Mouse (Mus musculus): ENCODE measurements around the gene Ino80.

The Ino80 gene

DNA sequence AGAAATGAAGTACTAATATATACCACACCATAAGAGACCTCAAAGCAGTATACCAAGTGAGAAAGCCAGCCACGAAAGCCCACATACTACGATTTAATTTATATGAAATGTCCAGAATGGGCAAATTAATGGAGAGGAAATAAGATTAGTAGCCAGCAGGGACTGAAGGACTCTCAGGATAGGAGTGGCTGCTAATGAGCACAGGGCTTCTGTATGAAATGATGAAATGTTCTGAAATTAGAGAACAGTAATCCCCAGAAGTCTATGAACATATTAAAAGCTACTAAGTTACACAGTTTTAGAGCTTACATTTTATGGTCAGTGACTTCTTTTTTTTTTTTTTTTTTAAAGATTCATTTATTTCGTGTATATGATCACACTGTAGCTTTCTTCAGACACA is 22.9 kb downstream of the Ino80 start:
- no peak for DNase-seq (ENCODE audit: low spot score)

DNA sequence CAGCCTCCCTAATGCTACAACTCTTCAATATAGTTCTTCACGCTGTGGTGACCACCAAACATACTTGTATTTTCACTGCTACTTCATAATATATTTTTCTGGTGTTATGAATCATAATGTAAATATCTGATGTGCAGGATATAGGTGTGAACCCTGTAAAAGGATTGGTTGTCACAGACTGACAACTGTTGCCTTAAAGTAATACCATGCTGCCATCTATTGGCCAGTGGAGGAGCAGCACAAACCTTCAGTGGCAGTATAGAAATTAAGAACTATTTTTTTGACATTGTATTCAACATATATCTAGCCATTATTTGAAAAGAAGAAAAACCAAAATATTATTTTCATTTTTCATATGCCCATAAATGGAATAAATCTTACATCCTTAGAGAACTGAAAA is 40.5 kb downstream of the Ino80 start:
- DNase-seq (ENCODE audit: low spot score): no peak

DNA sequence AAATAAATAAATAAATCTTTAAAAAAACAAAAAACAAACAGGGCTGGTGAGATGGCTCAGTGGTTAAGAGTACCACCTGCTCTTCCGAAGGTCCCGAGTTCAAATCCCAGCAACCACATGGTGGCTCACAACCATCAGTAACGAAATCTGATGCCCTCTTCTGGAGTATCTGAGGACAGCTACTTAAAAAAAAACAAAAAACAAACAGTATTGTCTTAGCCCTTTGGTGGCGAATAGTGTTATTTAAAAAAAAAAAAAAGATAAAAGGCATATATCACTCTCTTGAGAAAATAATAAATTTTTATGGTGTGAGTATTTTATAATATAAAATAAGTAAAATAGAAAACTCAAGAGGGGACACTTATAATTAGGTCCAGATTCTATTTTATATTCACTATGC is 41.0 kb downstream of the Ino80 start:
- no peak for DNase-seq (ENCODE audit: low spot score)

DNA sequence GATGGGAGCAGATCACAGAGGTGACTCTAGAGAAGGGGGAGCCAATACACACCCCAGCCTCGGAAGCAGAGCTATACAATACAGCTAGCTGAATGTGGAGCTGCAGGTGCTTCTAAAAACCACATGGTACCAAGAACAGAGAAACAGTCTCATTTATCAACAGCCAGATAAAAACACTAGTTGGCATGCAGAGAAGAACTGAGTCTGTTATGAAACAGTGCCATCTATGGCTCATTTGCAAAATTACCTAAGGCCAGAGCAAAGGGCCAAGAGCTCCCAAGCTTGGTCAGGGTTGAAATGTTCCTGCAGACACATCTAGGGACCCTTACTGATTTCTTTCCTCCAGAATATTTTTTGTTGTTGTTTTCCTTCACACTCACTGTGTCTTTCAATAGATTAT is 63.7 kb downstream of the Ino80 start:
- DNase-seq (ENCODE audit: low spot score): no peak

DNA sequence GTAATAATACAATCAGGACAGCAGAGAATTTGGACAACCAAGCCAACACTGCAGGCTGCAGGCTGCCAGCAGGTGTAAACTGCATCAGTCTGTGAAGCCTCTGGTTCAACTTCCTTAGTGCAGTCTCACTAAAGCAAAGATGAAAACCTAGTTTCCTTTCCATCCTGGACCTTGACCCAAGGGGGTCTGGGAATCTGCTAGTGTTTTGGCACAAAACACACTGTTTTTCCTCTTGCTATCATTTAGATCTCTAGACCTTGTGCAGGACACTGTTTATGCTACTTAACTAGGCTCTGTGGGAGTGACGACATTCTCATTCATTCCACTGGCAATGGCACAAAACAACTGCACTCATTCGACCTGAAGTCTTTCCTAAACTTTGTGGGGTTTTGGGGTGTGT is 65.8 kb downstream of the Ino80 start:
- DNase-seq (ENCODE audit: low spot score): no peak

DNA sequence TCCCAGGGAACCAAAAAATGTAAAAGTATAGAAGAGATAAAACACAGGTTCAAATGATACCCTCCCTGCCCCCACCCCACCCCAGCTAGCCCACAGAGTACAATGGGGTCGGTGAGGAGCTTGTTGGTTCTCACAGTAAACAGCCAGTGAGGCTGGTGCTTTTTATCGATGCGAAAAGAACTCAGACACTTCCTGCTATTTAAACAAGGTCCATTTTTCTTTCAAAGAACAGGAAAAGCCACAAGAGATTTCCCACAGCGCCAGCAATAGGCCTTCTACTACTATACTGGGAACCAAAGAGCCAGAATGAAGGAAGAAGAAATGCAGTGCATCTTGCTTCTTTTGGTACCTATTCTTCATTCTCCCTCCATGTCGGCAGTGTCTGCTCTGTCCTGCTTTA is 66.5 kb downstream of the Ino80 start:
- no peak for DNase-seq (ENCODE audit: low spot score)

DNA sequence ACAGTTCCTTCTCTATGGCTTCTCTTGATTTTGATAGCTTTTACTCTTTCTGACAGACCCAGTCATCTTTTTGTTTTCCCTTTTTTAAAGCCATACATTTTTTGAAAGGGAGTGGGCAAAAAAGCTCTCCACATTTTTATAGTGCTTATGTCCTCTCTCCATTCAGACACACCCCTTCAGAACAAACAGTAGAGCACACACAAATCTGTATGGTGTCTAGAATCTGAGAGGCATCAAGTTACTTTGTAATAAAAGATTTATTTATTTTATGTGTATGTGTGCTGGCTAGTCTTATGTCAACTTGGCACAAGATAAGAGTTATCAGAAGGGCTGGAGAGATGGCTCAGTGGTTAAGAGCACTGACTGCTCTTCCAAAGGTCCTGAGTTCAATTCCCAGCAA is 68.8 kb downstream of the Ino80 start:
- no peak for DNase-seq (ENCODE audit: low spot score)

DNA sequence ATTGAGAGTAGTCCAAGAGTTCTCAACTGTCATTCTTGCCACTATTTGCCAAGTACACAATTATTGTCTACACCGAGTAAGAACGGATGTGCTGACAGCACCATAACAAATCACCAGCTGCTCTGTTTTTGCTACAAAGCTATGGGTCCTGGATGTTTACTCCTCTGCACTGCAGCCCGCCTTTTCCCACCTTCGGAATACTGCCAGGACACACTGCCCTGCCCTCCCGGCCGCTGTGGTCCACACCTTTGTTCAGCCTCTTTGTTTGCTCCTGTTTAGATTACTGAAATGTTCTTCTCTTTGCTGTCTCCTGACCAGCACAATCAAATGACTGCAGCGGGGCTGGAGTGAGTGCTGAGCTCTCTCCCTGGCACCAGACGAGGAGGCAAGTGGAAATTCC is 69.2 kb downstream of the Ino80 start:
- no peak for DNase-seq (ENCODE audit: low spot score)

DNA sequence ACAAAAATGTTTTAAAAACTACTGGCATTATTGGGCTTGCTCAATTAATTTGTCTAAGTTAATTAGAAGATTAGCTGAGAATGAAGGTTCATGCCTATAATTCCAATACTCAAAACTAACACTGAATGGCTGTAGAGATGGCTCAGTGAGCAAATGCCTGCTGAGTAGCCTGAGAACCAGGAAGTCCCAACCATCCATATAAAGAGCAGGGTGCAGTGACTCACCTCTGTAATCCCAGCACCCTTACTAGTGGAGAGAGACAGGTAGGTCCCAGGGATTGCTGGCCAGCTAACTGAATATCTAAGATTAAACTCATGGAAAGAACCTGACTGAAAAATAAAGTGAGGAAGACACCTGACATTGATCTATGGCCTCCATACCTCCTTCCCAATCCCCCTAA is 78.2 kb downstream of the Ino80 start:
- DNase-seq (ENCODE audit: low spot score): no peak

DNA sequence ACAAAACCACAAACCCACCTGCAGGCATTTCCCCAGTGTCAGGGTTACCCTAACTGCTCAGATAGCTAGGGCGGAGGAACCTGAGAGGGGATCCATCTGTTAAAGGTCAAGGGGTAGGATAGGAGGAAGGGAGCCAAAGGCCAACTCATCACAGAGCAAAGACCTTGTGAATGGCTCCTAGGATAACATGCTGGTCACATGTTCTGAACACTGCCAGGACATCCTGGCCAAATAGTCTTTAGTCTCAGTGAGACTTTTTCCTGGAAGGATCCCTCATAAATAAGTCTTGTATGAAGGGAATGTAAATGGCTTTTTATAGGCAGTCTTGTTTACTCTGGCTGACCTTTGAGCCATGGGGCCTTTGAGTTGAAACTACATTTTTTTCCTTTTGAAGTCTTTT is 78.8 kb downstream of the Ino80 start:
- DNase-seq (ENCODE audit: low spot score): no peak

DNA sequence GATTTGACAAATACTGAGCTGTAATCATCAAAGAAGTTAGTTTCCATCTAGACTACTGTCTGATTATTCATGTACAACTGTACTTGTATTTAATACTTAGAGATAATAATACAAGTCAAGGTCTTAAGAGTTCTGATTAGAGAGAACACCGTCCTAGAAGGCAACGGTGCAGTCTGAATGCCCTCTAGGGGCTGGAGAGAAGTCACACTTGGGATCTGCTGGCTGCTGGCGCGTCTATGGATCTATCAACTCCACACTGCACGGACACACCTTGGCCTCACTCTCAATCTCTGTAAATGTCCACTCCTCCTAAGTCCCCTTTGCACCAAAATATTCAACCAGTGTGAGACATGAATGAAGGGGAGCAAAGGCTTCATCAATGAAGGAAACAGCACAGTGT is 79.2 kb downstream of the Ino80 start:
- DNase-seq (ENCODE audit: low spot score): no peak

DNA sequence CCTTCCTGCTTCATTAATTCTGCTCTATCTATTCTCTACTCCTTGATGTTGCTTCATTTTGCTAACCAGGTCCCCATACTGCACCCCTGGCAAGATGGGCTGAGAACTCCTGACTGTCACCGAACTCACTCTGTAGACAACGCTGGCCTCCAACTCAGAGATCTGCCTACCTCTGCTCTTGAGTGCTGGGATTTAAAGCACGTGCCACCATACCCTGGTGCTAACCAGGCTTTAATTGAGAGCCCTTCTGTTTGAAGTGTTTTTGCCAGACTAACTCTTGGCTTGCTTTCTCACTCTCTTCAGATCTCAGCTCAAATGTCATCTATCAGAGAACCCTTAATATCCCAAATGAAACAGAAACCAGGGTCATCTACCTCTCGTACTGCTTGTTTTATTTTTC is 87.5 kb downstream of the Ino80 start:
- DNase-seq (ENCODE audit: low spot score): no peak

DNA sequence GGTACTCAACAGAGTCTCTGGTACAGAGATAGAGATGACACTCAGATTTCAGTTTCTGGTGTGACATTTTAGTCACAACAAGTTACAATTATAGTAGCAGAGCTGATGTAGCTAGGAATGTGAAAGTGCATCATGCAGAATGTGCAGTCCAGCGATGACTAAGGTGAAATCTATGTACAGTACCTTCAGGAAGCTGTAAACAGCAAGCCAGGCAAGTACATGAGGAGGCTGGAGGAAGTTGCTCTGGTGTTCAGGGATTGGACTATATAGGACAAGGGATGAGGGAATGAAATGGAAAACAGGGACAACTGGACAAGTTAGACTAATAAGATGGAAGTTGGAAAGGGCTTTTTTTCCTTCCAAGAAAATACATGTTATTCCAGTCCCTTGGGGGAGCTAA is 89.2 kb downstream of the Ino80 start:
- no peak for DNase-seq (ENCODE audit: low spot score)

DNA sequence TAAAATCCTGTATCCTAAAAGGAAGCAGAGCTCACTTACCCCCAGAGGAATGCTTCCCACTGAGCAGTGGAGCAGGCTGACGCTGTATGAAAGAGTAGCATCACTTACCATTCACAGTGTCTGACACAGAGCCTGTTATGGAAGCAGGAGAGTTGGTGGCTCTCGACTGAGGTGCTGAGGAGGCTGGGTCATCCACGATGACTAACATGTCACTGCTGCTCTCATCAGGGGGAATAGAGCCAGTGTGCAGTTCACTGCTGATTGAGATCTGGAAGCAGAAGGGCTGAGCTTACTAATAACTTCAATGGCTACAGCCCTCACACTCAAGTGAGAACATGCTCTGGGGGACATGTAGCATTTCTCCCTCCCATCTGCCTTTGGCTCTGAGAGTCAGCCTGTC is 98.0 kb downstream of the Ino80 start:
- no peak for DNase-seq (ENCODE audit: low spot score)

DNA sequence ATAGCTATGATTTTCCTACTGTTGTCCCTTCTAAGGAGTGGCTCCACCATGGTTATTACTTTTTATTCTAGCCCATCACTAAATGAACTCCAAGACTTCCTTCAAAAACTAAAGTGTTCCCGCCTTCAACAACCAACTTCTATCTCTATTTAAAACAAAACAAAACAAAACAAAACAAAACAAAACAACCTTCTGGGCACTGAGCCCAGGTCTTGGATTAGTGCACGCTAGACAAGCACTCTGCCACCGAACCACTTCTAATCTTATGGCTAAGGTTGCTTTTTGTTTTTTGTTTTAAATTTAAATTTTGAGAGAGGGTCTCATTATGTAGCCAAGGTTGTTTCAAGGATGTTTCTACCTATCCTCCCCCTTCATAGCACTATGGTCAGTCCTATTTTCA is 99.7 kb downstream of the Ino80 start:
- DNase-seq (ENCODE audit: low spot score): no peak

DNA sequence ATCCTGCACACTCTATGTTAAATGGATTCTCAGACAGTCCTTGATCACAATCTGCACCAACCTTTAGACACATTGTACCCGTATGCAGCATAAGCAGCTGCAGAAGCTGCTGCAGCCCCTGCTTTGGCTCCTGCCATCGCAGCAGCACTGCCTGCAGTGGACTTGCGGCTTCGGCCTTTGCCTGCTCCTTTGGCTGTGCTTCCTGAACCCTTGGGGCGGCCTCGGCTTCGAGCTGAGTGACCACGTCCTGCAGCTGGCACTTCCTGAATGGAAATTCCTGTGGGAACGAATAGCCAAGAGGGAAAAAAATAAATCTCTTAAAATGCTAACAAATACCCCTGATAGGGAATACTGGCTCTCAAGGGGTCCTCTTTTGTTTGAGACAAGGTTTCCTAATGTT is 100.2 kb downstream of the Ino80 start:
- no peak for DNase-seq (ENCODE audit: low spot score)

DNA sequence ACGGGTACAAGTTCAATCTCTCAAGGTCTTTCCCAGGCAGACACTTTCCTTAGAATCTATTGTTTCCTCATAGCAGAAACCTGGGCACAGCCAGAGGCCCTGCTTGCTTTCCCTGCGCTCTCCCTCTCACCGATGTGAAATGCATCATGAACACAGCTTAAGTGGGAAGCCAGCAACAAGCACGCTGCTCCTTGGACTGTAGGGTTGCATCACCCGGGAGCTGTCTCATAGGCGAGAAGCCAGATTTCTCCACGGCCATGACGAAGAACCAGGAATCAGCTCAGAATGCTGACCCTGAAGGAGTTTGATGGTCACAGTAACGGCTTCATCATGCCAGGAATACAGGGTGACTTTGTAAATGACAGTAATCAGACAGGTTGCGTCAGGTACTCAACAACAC is 107.4 kb downstream of the Ino80 start:
- DNase-seq (ENCODE audit: low spot score): no peak

DNA sequence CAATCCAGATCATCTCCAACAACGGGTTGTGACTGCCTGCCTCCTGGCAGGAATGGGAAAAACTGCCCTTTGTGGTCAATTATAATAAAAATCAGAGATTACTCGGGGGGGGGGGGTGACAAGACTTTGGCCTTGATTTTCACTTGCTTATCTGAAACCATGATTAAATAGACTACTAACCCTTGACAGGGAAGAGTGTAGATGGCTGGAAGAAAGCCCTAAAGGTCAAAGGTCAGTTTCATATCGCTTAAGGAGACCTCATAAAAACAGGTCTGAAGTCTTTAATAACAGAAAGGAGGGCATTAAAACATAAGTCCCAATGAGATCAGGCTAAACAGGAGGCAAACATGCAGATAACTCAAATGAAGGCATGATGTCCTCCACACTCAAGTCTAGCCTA is 110.1 kb downstream of the Ino80 start:
- DNase-seq (ENCODE audit: low spot score): no peak

DNA sequence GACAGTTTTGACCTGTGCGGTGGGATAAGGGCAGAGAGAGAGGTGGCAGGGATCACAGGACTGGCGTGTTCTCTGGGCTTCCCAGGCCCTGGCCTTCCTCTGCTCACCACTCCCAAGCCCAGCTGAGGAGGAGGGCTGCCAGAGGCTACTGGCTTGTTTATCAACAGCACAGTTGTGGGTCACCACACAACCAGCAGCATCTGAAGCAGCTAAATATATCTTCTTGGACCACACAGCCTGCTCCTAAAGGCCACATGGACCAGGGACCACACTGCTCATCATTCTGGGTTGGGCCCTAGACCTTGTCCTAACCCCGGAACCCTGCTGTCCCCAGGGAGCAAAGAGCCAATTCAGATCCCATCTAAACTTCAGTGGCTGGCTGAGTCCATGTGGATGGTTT is 112.5 kb downstream of the Ino80 start:
- DNase-seq (ENCODE audit: low spot score): no peak

DNA sequence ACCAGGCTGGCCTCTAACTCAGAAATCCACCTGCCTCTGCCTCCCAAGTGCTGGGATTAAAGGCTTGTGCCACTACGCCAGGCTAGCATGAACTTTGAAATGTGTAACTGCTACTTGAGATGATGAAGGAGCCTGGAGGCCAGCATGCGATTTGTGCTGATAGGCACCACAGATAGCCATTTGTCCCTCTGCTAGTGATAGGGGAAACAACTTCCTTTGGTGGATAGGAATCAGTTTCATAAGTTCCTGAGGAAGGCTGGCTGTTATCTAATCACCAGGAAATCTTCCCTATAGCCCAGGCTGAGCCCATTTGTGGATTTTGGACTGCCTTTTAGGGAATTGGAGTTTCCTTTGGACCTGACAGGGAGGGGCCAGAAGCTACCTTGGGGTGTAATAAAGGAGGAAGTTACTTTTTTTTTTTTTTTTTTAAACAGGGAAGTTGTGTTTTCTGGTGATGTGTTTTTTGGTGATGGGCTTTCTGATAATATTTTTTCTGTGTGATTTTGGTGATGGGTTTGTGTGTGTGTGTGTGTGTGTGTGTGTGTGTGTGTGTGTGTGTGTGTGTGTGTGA is 117.7 kb downstream of the Ino80 start:
- no peak for DNase-seq (ENCODE audit: low spot score)

DNA sequence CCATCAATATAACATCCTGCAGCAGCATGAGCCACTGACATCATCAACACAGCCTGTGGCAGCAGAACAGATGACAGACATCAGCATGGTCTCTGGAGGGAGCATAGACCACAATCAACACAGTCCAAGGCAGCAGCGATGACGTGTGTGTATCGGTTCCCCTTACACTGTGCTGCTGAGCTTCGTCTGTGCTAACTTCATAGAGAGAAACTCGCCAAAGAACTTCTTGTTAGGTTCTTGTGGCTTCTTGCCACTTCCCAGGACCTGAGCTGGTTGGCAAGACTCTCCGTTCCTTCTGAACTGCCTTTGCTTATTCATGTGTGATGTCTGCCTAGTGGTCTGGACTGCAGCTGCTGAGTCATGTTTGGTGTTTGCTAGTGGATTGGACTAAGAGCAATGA is 119.2 kb downstream of the Ino80 start:
- no peak for DNase-seq (ENCODE audit: low spot score)

DNA sequence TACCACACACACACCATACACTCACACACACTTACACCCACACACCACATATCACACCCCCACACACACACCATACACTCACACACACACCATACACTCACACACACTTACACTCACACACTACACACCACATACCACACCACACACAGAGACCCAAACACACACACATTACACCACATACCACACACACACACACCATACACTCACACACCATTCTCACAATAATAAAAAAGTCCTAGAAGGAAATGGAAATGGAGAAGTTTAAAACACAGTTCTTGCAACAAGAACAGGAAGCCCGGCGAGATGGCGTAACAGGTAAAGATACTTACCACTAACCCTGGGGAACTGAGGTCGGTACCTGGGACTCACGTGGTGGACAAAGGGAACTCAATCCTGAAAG is 120.7 kb downstream of the Ino80 start:
- DNase-seq (ENCODE audit: low spot score): no peak

DNA sequence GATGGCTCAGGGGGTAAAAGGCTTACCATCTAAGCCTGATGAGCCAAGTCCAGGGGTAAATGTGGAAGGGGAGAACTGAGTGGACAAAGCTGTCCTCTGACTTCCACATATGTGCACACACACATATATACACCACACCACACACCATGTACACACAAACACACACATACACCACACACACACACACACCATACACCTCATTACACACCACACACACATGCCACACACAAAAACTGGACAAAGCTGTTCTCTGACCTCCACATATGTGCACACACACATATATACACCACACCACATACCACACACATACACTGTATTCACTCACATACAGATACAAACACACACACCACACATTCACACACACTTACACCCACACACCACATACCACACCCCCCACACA is 121.2 kb downstream of the Ino80 start:
- DNase-seq (ENCODE audit: low spot score): no peak

DNA sequence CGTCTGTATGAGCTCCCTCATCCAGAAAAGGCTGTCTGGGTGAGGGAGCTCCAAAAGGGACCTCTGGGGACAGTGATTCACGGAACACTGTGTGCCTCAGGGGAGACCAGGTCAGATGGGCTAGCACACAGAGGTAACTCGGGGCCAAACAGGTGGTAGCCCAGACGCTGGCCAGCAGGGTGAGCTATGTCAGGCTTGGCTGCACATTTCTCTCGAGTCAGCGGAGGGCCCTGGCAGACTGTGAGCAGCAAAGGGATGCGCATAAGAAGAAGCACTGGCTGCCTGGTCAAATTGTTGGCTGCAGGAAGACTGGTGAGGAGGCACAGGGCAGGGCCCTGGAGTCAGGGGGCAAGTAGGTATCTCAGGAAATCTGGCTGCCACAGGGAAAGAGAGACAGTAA is 121.8 kb downstream of the Ino80 start:
- no peak for DNase-seq (ENCODE audit: low spot score)

DNA sequence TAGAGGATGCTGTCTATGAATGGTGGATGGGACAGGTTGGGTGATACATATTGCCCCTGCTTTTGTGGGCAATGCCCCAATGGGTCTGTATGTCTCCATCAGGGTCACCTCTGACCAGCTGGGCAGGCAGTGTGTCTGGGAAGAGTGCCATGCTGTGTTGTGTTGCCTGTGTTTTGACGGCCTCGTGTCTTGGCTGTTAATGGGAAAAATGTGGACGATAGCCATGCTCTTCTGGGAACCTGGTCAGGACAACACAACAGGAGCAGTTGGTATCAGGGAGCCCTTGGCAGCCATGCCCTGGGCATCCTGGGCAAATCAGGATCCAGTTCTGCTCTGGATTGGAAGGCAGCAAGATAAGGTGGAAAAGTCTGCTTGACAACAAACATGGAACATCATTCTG is 122.4 kb downstream of the Ino80 start:
- DNase-seq (ENCODE audit: low spot score): no peak
